Mouse (Mus musculus) ES-Bruce4 (cell line): ENCODE data around the gene Slc22a5.

Source experiments
- CTCF ChIP-seq: IDR thresholded peaks from one replicate; pipeline ENCODE4 v1.8.1; 2011; ENCODE audit warnings: low read depth, low read length
- POLR2A ChIP-seq: IDR thresholded peaks from one replicate; pipeline ENCODE4 v1.8.1; 2011; ENCODE audit warnings: low read length; ENCODE audit not compliant: insufficient read depth

DNA sequence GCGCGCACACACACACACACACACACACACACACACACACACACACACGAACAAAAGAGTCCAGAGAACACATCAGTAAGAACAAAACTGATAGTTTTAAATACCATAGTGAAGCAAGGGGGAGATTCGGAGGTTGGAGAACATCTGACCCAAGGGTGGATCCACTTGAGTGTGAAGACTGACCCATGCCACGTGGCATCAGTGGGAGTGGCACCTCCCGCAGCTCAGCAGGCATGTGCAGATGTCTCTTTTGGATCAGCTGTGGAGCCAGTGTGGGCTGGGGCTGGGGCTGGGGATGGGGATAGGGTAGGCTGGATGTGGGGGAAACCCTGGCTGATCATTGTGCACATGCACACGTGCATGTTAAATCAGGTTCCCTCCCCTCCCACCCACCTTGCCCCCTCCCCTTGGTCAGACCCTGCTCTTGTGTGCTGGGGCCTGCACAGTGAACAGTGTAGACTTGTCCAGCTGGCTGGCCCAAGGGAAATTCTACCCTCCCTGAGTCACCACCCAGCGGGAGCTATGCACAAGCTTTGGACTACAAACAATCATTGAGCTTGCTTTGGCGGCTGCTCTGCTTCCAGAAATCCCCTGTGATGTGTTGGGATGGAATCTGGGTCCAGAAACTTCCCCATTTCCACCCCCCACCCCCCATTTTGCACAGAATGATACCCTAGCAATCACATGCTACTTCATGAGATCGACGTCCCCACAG is 70.1 kb downstream of the Slc22a5 start:
- TF ChIP-seq CTCF (no peak), POLR2A (no peak)
